Mouse (Mus musculus) hindbrain, embryonic 15.5 days (tissue): Measurements from ENCODE around the gene Rbfox2. TPM values are rescaled to one million over a fixed set of nuclear protein-coding genes. Genes with fewer than 3 reads are reported as not detected.

Experiments used
- ATAC-seq: fragments of 200-750 bp; cut with Nextera tagmentation; 2 replicates; pipeline ENCODE4 v1.8.0; 2017; ENCODE audit warnings: low read depth, moderate number of reproducible peaks, moderate TSS enrichment; ENCODE audit not compliant: low FRiP score
- H3K27ac ChIP-seq: fragments of 300-500 bp; sonication (generic); replicated peaks from 2 replicates; pipeline ENCODE4 v1.5.1; 2015; ENCODE audit warnings: mild to moderate bottlenecking, inconsistent platforms
- H3K27me3 ChIP-seq: fragments of 300-500 bp; sonication (generic); 2 replicates; pipeline ENCODE4 v1.6.1; 2015; ENCODE audit warnings: control low read depth, inconsistent platforms
- H3K36me3 ChIP-seq: fragments of 300-500 bp; sonication (generic); 2 replicates; pipeline ENCODE4 v1.6.1; 2015; ENCODE audit warnings: control low read depth, inconsistent platforms
- H3K4me1 ChIP-seq: fragments of 300-500 bp; sonication (generic); replicated peaks from 2 replicates; pipeline ENCODE4 v1.6.1; 2015; ENCODE audit warnings: control low read depth, inconsistent platforms
- H3K4me2 ChIP-seq: fragments of 300-500 bp; sonication (generic); 2 replicates; pipeline ENCODE4 v1.6.1; 2015; ENCODE audit warnings: moderate library complexity, mild to moderate bottlenecking, inconsistent platforms
- H3K4me3 ChIP-seq: fragments of 300-500 bp; sonication (generic); 2 replicates; pipeline ENCODE4 v1.5.1; 2015; ENCODE audit warnings: mild to moderate bottlenecking, inconsistent platforms
- H3K9ac ChIP-seq: fragments of 300-500 bp; sonication (generic); 2 replicates; pipeline ENCODE4 v1.6.1; 2015; ENCODE audit warnings: inconsistent platforms
- H3K9me3 ChIP-seq: fragments of 300-500 bp; sonication (generic); 2 replicates; pipeline ENCODE4 v1.6.1; 2016; ENCODE audit warnings: control low read depth, inconsistent platforms
- WGBS: fragments of 180-500 bp; shearing (Covaris S2); methylation state at CpG from one replicate; pipeline ENCODE4 v1.1.7; 2015; 5-methylcytosine and 5-hydroxymethylcytosine counted together
- polyA plus RNA-seq: library from polyadenylated mRNA; unstranded; fragments of >200 nt; fragmentation: Nextera tagmentation; extraction: Ambion mirVana; gene quantifications from 2 replicates; pipeline ENCODE4 v1.2.1, GENCODE M21; 2015

Gene Rbfox2
- polyA plus RNA-seq, 1 experiment from 2014 or later, result 151 TPM

DNA sequence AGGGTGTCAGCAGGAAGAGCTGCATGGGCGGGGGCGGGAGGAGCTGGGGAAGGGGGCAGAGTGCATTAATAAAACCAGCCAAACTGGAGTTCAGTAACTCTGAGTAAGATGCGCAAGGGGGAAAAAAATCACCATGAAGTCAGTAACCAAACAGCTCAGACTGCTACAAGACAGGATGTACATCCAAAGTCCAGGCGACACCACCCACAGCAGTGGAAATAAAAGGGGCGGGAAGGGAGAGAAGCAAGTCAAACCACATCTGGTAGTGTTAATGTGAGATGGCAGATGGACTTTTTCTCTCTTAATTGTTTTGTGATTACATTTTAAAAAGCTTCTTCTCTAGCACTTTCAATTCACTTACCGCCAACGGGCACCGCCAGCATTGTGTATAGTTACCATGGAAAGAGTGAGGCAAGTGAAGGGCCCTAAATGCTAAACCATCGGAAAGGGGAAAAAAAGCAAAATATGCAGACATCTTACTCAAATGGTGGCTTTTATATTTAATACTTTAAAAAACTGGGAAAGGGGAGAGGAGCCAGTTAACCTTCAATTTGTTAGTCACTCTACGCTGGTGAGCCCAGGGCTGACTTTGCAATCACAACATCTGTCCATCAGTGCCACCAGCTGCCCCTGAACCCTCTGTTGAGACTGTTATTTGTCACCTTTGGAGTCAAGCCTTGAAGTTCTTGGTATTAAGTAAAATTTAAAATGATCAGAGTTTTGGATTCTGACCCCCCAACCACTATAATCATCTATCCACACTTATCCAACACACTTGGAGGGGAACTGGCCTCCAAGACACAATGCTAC is 202.2 kb downstream of the Rbfox2 start:
- H3K27me3 ChIP-seq, result no peaks in the 10 kb centered on the region
- no peaks in the 10 kb centered on the region for H3K9me3 ChIP-seq
- peaks cover 9% of the 10 kb centered on the region; the same call in 1 of the 2 replicates for H3K4me1 ChIP-seq
- no peak overlapping the region for H3K27ac ChIP-seq
- no peak overlapping the region for H3K4me3 ChIP-seq
- H3K4me2 ChIP-seq, result no peak overlapping the region
- H3K9ac ChIP-seq, result no peak overlapping the region
- 56% methylated on average over 10 of the region's 10 CpGs for WGBS
- no peak for ATAC-seq
- peaks cover 27% of the 10 kb centered on the region for H3K36me3 ChIP-seq

- Histone ChIP-seq H3K4me3 (no peak overlapping the region), H3K4me2 (no peak overlapping the region), H3K9me3 (no peaks in the 10 kb centered on the region), H3K27ac (no peak overlapping the region), H3K9ac (no peak overlapping the region), H3K27me3 (no peaks in the 10 kb centered on the region), H3K36me3 (peaks cover 35% of the 10 kb centered on the region), H3K4me1 (peaks cover 9% of the 10 kb centered on the region; the same call in 1 of the 2 replicates)
- WGBS, result 58% methylated on average over 5 of the region's 5 CpGs
- ATAC-seq, result no peak
Measured at GRCm38 (mm10) chr15:77102685-77103084, 204.1 kb downstream of the Rbfox2 start.

GRCm38 (mm10) chr15:77099756-77100155 is 207.0 kb downstream of the Rbfox2 start:
- H3K4me2 ChIP-seq, result no peak overlapping the region
- H3K9ac ChIP-seq, result no peak overlapping the region
- WGBS, result 84% methylated on average over 3 of the region's 3 CpGs
- H3K9me3 ChIP-seq, result no peaks in the 10 kb centered on the region
- no peak for ATAC-seq
- H3K4me3 ChIP-seq, result no peak overlapping the region
- H3K27me3 ChIP-seq, result no peaks in the 10 kb centered on the region
- H3K27ac ChIP-seq, result no peak overlapping the region
- peaks cover 6% of the 10 kb centered on the region; the same call in 1 of the 2 replicates for H3K4me1 ChIP-seq
- peaks cover 53% of the 10 kb centered on the region for H3K36me3 ChIP-seq

DNA sequence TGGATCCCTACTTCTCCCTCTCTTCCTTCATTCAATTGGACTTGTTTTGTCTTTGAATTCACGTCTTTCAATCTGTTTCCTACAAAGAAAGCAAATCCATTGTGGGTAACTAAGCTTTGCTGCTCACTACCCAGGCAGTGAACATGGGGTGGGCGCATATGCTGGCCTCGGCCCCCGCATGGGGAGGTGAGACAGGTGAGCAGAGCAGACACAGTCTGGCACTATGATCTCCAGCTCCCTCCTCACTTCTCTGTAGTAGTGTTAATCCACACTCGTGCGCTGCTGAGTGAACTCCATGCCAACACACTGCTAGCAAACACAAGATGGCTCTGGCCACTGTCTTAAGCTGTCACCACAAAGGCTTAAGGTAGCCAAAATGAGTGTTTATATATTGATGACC is 209.4 kb downstream of the Rbfox2 start:
- no peaks in the 10 kb centered on the region for H3K4me1 ChIP-seq
- H3K36me3 ChIP-seq, result peaks cover 66% of the 10 kb centered on the region
- no peak overlapping the region for H3K27ac ChIP-seq
- H3K27me3 ChIP-seq, result no peaks in the 10 kb centered on the region
- H3K4me3 ChIP-seq, result no peak overlapping the region
- WGBS, result 91% methylated on average over 6 of the region's 6 CpGs
- H3K9ac ChIP-seq, result no peak overlapping the region
- ATAC-seq, result no peak
- H3K9me3 ChIP-seq, result no peaks in the 10 kb centered on the region
- H3K4me2 ChIP-seq, result no peak overlapping the region

GRCm38 (mm10) chr15:77095216-77095615 is 211.6 kb downstream of the Rbfox2 start:
- Histone ChIP-seq H3K36me3 (peaks cover 60% of the 10 kb centered on the region), H3K27ac (no peak overlapping the region), H3K27me3 (no peaks in the 10 kb centered on the region), H3K4me3 (no peak overlapping the region), H3K9ac (no peak overlapping the region), H3K4me1 (peaks cover 5% of the 10 kb centered on the region), H3K4me2 (no peak overlapping the region), H3K9me3 (no peaks in the 10 kb centered on the region)
- WGBS, result 98% methylated on average over 1 of the region's 1 CpGs
- no peak for ATAC-seq

GRCm38 (mm10) chr15:77094431-77094830 is 212.4 kb downstream of the Rbfox2 start:
- no peak overlapping the region for H3K27ac ChIP-seq
- no peak overlapping the region for H3K4me3 ChIP-seq
- no peak overlapping the region for H3K4me2 ChIP-seq
- 93% methylated on average over 13 of the region's 13 CpGs for WGBS
- H3K36me3 ChIP-seq, result peaks cover 60% of the 10 kb centered on the region
- no peak overlapping the region for H3K9ac ChIP-seq
- H3K9me3 ChIP-seq, result no peaks in the 10 kb centered on the region
- no peak for ATAC-seq
- H3K27me3 ChIP-seq, result no peaks in the 10 kb centered on the region
- H3K4me1 ChIP-seq, result peaks cover 11% of the 10 kb centered on the region

DNA sequence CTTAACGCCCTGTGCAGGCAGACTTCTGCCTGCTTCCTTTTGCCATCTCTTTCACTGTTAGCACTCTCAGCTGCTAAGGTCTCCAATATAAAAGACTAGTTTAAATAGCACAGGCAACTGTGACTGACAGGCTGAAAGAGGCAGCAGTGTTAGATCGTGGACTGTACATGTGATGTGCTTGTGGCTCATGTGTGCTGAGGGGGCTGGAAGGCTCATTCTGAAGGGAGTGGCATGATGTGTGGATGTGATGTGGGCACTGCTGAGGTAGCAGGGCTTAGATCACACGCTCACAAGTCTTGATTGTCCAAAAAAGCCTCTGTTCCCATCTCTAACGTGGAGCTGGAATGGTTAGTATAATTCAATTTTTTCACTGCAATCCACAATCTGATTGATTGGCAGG is 215.4 kb downstream of the Rbfox2 start:
- ATAC-seq, result no peak
- no peak overlapping the region for H3K27ac ChIP-seq
- H3K4me3 ChIP-seq, result no peak overlapping the region
- H3K4me1 ChIP-seq, result peaks cover 15% of the 10 kb centered on the region
- H3K27me3 ChIP-seq, result no peaks in the 10 kb centered on the region
- no peak overlapping the region for H3K4me2 ChIP-seq
- no peaks in the 10 kb centered on the region for H3K9me3 ChIP-seq
- H3K36me3 ChIP-seq, result peaks cover 50% of the 10 kb centered on the region
- no peak overlapping the region for H3K9ac ChIP-seq
- 79% methylated on average over 4 of the region's 4 CpGs for WGBS

- 84% methylated on average over 5 of the region's 5 CpGs for WGBS
- Histone ChIP-seq H3K27me3 (no peaks in the 10 kb centered on the region), H3K4me1 (peaks cover 15% of the 10 kb centered on the region), H3K9ac (no peak overlapping the region), H3K27ac (0 out of 2 replicates have a peak overlapping the region, but pooled peaks have one; percentile 25), H3K4me3 (no peak overlapping the region), H3K4me2 (no peak overlapping the region), H3K36me3 (peaks cover 48% of the 10 kb centered on the region), H3K9me3 (no peaks in the 10 kb centered on the region)
- ATAC-seq, result no peak
Measured at GRCm38 (mm10) chr15:77090531-77090930, 216.3 kb downstream of the Rbfox2 start.

- Histone ChIP-seq H3K27me3 (no peaks in the 10 kb centered on the region), H3K36me3 (peaks cover 50% of the 10 kb centered on the region), H3K4me2 (no peak overlapping the region), H3K27ac (0 out of 2 replicates have a peak overlapping the region, but pooled peaks have one; percentile 14), H3K4me1 (peaks cover 15% of the 10 kb centered on the region), H3K4me3 (no peak overlapping the region), H3K9ac (no peak overlapping the region), H3K9me3 (no peaks in the 10 kb centered on the region)
- WGBS, result 54% methylated on average over 11 of the region's 11 CpGs
- no peak for ATAC-seq
Measured at GRCm38 (mm10) chr15:77089249-77089648, 217.6 kb downstream of the Rbfox2 start.

DNA sequence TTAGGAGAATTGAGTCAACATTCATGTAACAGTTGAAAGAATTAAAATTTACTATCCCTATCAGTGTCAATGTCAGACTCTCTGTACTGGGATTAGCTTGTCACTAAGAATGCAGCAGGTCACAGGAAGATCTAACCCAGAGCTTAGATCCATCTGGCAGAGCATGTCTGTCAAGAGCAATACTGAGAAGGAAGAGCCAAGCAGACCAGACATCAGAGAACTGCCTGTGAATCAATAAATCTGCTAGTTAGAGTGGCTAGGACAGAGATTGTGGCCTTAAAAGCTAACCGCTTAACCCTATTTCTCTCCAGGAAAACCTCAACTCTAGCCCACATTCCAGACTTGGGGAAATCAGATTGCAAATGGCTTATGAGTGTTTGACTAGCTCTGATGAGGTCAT is 220.3 kb downstream of the Rbfox2 start:
- H3K36me3 ChIP-seq, result peaks cover 55% of the 10 kb centered on the region
- no peak for ATAC-seq
- H3K27me3 ChIP-seq, result no peaks in the 10 kb centered on the region
- H3K9me3 ChIP-seq, result no peaks in the 10 kb centered on the region
- no peak overlapping the region for H3K4me2 ChIP-seq
- no peak overlapping the region for H3K27ac ChIP-seq
- H3K4me3 ChIP-seq, result no peak overlapping the region
- 100% methylated on average over 1 of the region's 1 CpGs for whole genome bisulfite sequencing
- H3K4me1 ChIP-seq, result peaks cover 15% of the 10 kb centered on the region
- no peak overlapping the region for H3K9ac ChIP-seq

- WGBS, result 89% methylated on average over 7 of the region's 7 CpGs
- H3K4me2 ChIP-seq, result no peak overlapping the region
- no peak overlapping the region for H3K27ac ChIP-seq
- H3K9me3 ChIP-seq, result no peaks in the 10 kb centered on the region
- H3K9ac ChIP-seq, result no peak overlapping the region
- no peak overlapping the region for H3K4me3 ChIP-seq
- peaks cover 51% of the 10 kb centered on the region for H3K36me3 ChIP-seq
- ATAC-seq, result no peak
- H3K27me3 ChIP-seq, result no peaks in the 10 kb centered on the region
- peaks cover 15% of the 10 kb centered on the region for H3K4me1 ChIP-seq
Measured at GRCm38 (mm10) chr15:77085818-77086217, 221.0 kb downstream of the Rbfox2 start.

- no peaks in the 10 kb centered on the region for H3K27me3 ChIP-seq
- ATAC-seq, result no peak
- no peak overlapping the region for H3K9ac ChIP-seq
- 89% methylated on average over 5 of the region's 5 CpGs for WGBS
- no peak overlapping the region for H3K4me2 ChIP-seq
- H3K9me3 ChIP-seq, result no peaks in the 10 kb centered on the region
- peaks cover 12% of the 10 kb centered on the region for H3K4me1 ChIP-seq
- H3K36me3 ChIP-seq, result peaks cover 58% of the 10 kb centered on the region
- no peak overlapping the region for H3K4me3 ChIP-seq
- 0 out of 2 replicates have a peak overlapping the region, but pooled peaks have one; percentile 16 for H3K27ac ChIP-seq
Measured at GRCm38 (mm10) chr15:77081454-77081853, 225.3 kb downstream of the Rbfox2 start.
